Mouse (Mus musculus): Measurements from ENCODE around the gene Ttc9.

The Ttc9 gene

GRCm38 (mm10) chr12:81630915-81631660 is at the start of gene Ttc9:
Gene Ttc9 (plus strand): TSS chr12:81631249.
- in situ Hi-C loops (cut with MboI, MseI) = no loop called here

GRCm38 (mm10) chr12:81594902-81595671 is 36.0 kb upstream of the Ttc9 start, which contains the start of gene Med6:
Gene Med6 (minus strand): TSS chr12:81595008.
- in situ Hi-C loops (cut with MboI, MseI) = loop anchor here (5.0 kb wide), 1 partner anchor 63 kb away; the partner anchor contains the start of genes Gm20498 and Synj2bp

- in situ Hi-C loops (cut with MboI, MseI) = no loop called here
These were observed 34.3 kb upstream of the Ttc9 start for GRCm38 (mm10) chr12:81596547-81597262.

GRCm38 (mm10) chr12:81604995-81605784 is 25.9 kb upstream of the Ttc9 start:
- in situ Hi-C loops (cut with MboI, MseI) = loop anchor here (5.0 to 25.0 kb wide), 2 partner anchors 182 to 247 kb away; partner anchors contain the start of gene Map3k9

GRCm38 (mm10) chr12:81609445-81609844 is 21.6 kb upstream of the Ttc9 start:
- in situ Hi-C loops (cut with MboI, MseI) = loop anchor here (5.0 to 25.0 kb wide), 2 partner anchors 178 to 243 kb away; partner anchors contain the start of gene Map3k9

GRCm38 (mm10) chr12:81615807-81616206 is 15.2 kb upstream of the Ttc9 start:
- in situ Hi-C loops (cut with MboI, MseI) = loop anchor here (25.0 kb wide), 1 partner anchor 171 kb away; the partner anchor contains the start of gene Map3k9

- in situ Hi-C loops (cut with MboI, MseI) = loop anchor here (25.0 kb wide), 1 partner anchor 170 kb away; the partner anchor contains the start of gene Map3k9
These were observed 14.1 kb upstream of the Ttc9 start for GRCm38 (mm10) chr12:81616980-81617379.

GRCm38 (mm10) chr12:81619302-81619701 is 11.7 kb upstream of the Ttc9 start:
- in situ Hi-C loops (cut with MboI, MseI) = loop anchor here (25.0 kb wide), 1 partner anchor 168 kb away; the partner anchor contains the start of gene Map3k9

- in situ Hi-C loops (cut with MboI, MseI) = loop anchor here (10.0 to 25.0 kb wide), 2 partner anchors 164 to 429 kb away; partner anchors contain the start of gene Map3k9
These were observed 7.7 kb upstream of the Ttc9 start for GRCm38 (mm10) chr12:81623377-81623776.

GRCm38 (mm10) chr12:81626226-81626861 is 4.7 kb upstream of the Ttc9 start:
- in situ Hi-C loops (cut with MboI, MseI) = loop anchor here (10.0 kb wide), 1 partner anchor 432 kb away; no protein-coding TSS in a partner anchor

- in situ Hi-C loops (cut with MboI, MseI) = loop anchor here (10.0 kb wide), 1 partner anchor 433 kb away; no protein-coding TSS in a partner anchor
These were observed 3.6 kb upstream of the Ttc9 start for GRCm38 (mm10) chr12:81627426-81627825.

- in situ Hi-C loops (cut with MboI, MseI) = loop anchor here (10.0 kb wide), 1 partner anchor 433 kb away; no protein-coding TSS in a partner anchor
These were observed 3.0 kb upstream of the Ttc9 start for GRCm38 (mm10) chr12:81628091-81628490.

GRCm38 (mm10) chr12:81630520-81630914 is 532 bp upstream of the Ttc9 start:
- in situ Hi-C loops (cut with MboI, MseI) = no loop called here

GRCm38 (mm10) chr12:81631661-81632401 is 782 bp downstream of the Ttc9 start:
- in situ Hi-C loops (cut with MboI, MseI) = no loop called here

- in situ Hi-C loops (cut with MboI, MseI) = no loop called here
These were observed 2.2 kb downstream of the Ttc9 start for GRCm38 (mm10) chr12:81633246-81633645.

GRCm38 (mm10) chr12:81640656-81641055 is 9.6 kb downstream of the Ttc9 start:
- in situ Hi-C loops (cut with MboI, MseI) = no loop called here

- in situ Hi-C loops (cut with MboI, MseI) = no loop called here
These were observed 11.5 kb downstream of the Ttc9 start for GRCm38 (mm10) chr12:81642361-81643082.

- in situ Hi-C loops (cut with MboI, MseI) = no loop called here
These were observed 15.8 kb downstream of the Ttc9 start for GRCm38 (mm10) chr12:81646811-81647210.

All from T-helper 2 cell (primary cell).